Mouse (Mus musculus) heart, adult 2 months (tissue): Measurements from ENCODE around the gene Gm15737.

Experiments
- EP300 ChIP-seq: fragments of 200-500 bp; IDR thresholded peaks from 2 replicates; pipeline ENCODE4 v1.6.1; 2011; ENCODE audit warnings: low read depth, low read length, control low read depth; ENCODE audit not compliant: insufficient read depth
- POLR2A ChIP-seq: fragments of 200-500 bp; IDR thresholded peaks from 2 replicates; pipeline ENCODE4 v1.6.1; 2011; ENCODE audit warnings: mild to moderate bottlenecking, low read depth, low read length, control low read depth; ENCODE audit not compliant: insufficient read depth

- no peak for TF ChIP-seq EP300
- TF ChIP-seq POLR2A = no peak
These were observed 52.0 kb downstream of the Gm15737 start for GRCm38 (mm10) chr6:92920938-92921689.
